In genomic region chr1:151483568-151483967, GRCm38 (mm10) we compare ENCODE assay signal across 8 mouse cellular contexts. TPM values are rescaled to one million over a fixed set of nuclear protein-coding genes. Genes with fewer than 3 reads are reported as not detected.
DNase-seq lines count a peak whose midpoint lies in the region; ATAC-seq and TF ChIP-seq lines count a peak whose summit lies in the region.

No protein-coding gene starts in this region.

- intact Hi-C loops in heart, postnatal 25 days (cut with DNase I) = no loop called here

- 50% methylated on average over 1 of the region's 1 CpGs for WGBS in heart, postnatal 0 days

- no peak for DNase-seq in heart, postnatal 0 days (ENCODE audit: low spot score)
- DNase-seq in heart, postnatal 25 days (ENCODE audit: low spot score) = no peak
- DNase-seq in CD4-positive, CD25-positive, alpha-beta regulatory T cell, adult 2 months (ENCODE audit: low read depth, low spot score) = peak; percentile 63
- DNase-seq in brain, adult 2 months (ENCODE audit: low read depth, low spot score) = peak; percentile 36
- peak; percentile 28 for DNase-seq in lung, postnatal 25 days (ENCODE audit: low spot score)
- DNase-seq in urinary bladder, postnatal 25 days (ENCODE audit: low spot score) = no peak
- no peak for DNase-seq in neural tube, embryonic 10.5 days (ENCODE audit: extremely low spot score, low spot score)
- DNase-seq in cerebellum, adult 9-11 months = no peak

- H3K9me3 ChIP-seq in heart, postnatal 0 days (replicated peaks; ENCODE audit: control insufficient read depth, low read length) = no peaks in the 10 kb centered on the region

- ATAC-seq in heart, postnatal 0 days (ENCODE audit: insufficient read depth, low read depth) = no peak

- no peak overlapping the region for H3K9ac ChIP-seq in heart, postnatal 0 days (replicated peaks; ENCODE audit: low read depth, low read length)

- no peak overlapping the region for H3K4me3 ChIP-seq in heart, postnatal 0 days (ENCODE audit: low read depth, low read length)

- no peaks in the 10 kb centered on the region for H3K4me1 ChIP-seq in heart, postnatal 0 days (ENCODE audit: control insufficient read depth, insufficient read depth)

- H3K4me2 ChIP-seq in heart, postnatal 0 days (ENCODE audit: low read depth, low read length) = no peak overlapping the region

- peak; percentile 45 for TF ChIP-seq CTCF in heart, postnatal 0 days (IDR thresholded peaks at IDR 0.05; ENCODE audit: low read depth)

- no peak overlapping the region for H3K27ac ChIP-seq in heart, postnatal 0 days (ENCODE audit: low read depth)

- TF ChIP-seq EP300 in heart, postnatal 0 days (IDR thresholded peaks at IDR 0.05; ENCODE audit: low read depth) = no peak

- peaks cover 9% of the 10 kb centered on the region; the same call in 1 of the 2 replicates for H3K36me3 ChIP-seq in heart, postnatal 0 days (replicated peaks; ENCODE audit: control insufficient read depth, insufficient read depth, low read length)

- no peaks in the 10 kb centered on the region for H3K27me3 ChIP-seq in heart, postnatal 0 days (ENCODE audit: control insufficient read depth, insufficient read depth, low read length)

RNA-seq across cellular contexts. Expression of gene Rnf2, which starts 17.2 kb away (rescaled TPM):
- total RNA-seq in heart, postnatal 0 days (2014; rRNA removed; ENCODE audit: low replicate concordance) = 50.6 and 127 TPM in 2 replicates
- 35.9 and 36.4 TPM in 2 replicates for polyA plus RNA-seq in heart, postnatal 0 days (2015; fragmentation: Nextera tagmentation; extraction: Ambion mirVana)
- total RNA-seq in heart, postnatal 25 days (2021) = 10 to 100 TPM; 15.6 to 18.3 TPM

RNA-seq across cellular contexts. Expression of gene Trmt1l, which starts 55.2 kb away (rescaled TPM):
- 10.7 and 12.7 TPM in 2 replicates for total RNA-seq in heart, postnatal 0 days (2014; rRNA removed; ENCODE audit: low replicate concordance)
- 24.2 and 26.8 TPM in 2 replicates for polyA plus RNA-seq in heart, postnatal 0 days (2015; fragmentation: Nextera tagmentation; extraction: Ambion mirVana)
- total RNA-seq in heart, postnatal 25 days (2021) = 10 to 100 TPM; 21.4 to 22.2 TPM

RNA-seq across cellular contexts. Expression of gene Swt1, which starts 55.3 kb away (rescaled TPM):
- total RNA-seq in heart, postnatal 0 days (2014; rRNA removed; ENCODE audit: low replicate concordance) = 2.9 and 18.1 TPM in 2 replicates
- polyA plus RNA-seq in heart, postnatal 0 days (2015; fragmentation: Nextera tagmentation; extraction: Ambion mirVana) = 15.9 TPM in 2 replicates
- total RNA-seq in heart, postnatal 25 days (2021) = 10 to 100 TPM in 1 of 2 experiments, 1 to 10 TPM in 1; 9.8 to 12.2 TPM

Comparison
In these comparisons a context has a peak if more than half of its experiments do, and no peak if none do; other contexts are left out.
1. DNase-seq: peak in CD4-positive, CD25-positive, alpha-beta regulatory T cell, adult 2 months (single experiment), brain, adult 2 months (single experiment) and lung, postnatal 25 days (single experiment); none in heart, postnatal 0 days (single experiment), heart, postnatal 25 days (single experiment), urinary bladder, postnatal 25 days (single experiment), neural tube, embryonic 10.5 days (single experiment) and cerebellum, adult 9-11 months (single experiment).